Mouse (Mus musculus) heart, adult 2 months (tissue): ENCODE results near the gene A4galt. TPM values are rescaled to one million over a fixed set of nuclear protein-coding genes. Genes with fewer than 3 reads are reported as not detected.

ENCODE experiments used
- DNase-seq, 2 experiments: peaks; one replicate each; pipeline ENCODE4 v3.0.0; 2021
- H3K27ac ChIP-seq: fragments of 200-600 bp; 2 replicates; pipeline ENCODE4 v1.8.1; 2022
- H3K27me3 ChIP-seq: fragments of 200-500 bp; 2 replicates; pipeline ENCODE4 v1.6.1; 2012; ENCODE audit warnings: mild to moderate bottlenecking, low read length, inconsistent platforms, mixed read lengths; ENCODE audit not compliant: control insufficient read depth, insufficient read depth
- H3K36me3 ChIP-seq: fragments of 200-500 bp; 2 replicates; pipeline ENCODE4 v1.6.1; 2012; ENCODE audit warnings: low read length, inconsistent platforms; ENCODE audit not compliant: control insufficient read depth, insufficient read depth
- H3K4me1 ChIP-seq: fragments of 200-500 bp; 2 replicates; pipeline ENCODE4 v1.6.1; 2011; ENCODE audit warnings: low read length; ENCODE audit not compliant: control insufficient read depth, insufficient read depth
- H3K4me3 ChIP-seq: fragments of 200-600 bp; 2 replicates; pipeline ENCODE4 v1.8.1; 2022
- H3K79me2 ChIP-seq: fragments of 200-500 bp; replicated peaks from 2 replicates; pipeline ENCODE4 v1.6.1; 2012; ENCODE audit warnings: mild to moderate bottlenecking, inconsistent platforms, low read length, moderate library complexity, mixed read lengths; ENCODE audit not compliant: control insufficient read depth, insufficient read depth
- H3K9ac ChIP-seq: fragments of 200-500 bp; 2 replicates; pipeline ENCODE4 v1.6.1; 2012; ENCODE audit warnings: low read depth, mild to moderate bottlenecking, control low read depth, inconsistent platforms, low read length, mixed read lengths
- CTCF ChIP-seq: fragments of 200-600 bp; IDR thresholded peaks from 2 replicates; pipeline ENCODE4 v1.8.1; 2022; ENCODE audit warnings: antibody characterized with exemption, mild to moderate bottlenecking, moderate library complexity
- EP300 ChIP-seq: fragments of 200-500 bp; IDR thresholded peaks from 2 replicates; pipeline ENCODE4 v1.6.1; 2011; ENCODE audit warnings: low read depth, low read length, control low read depth; ENCODE audit not compliant: insufficient read depth
- POLR2A ChIP-seq: fragments of 200-500 bp; IDR thresholded peaks from 2 replicates; pipeline ENCODE4 v1.6.1; 2011; ENCODE audit warnings: mild to moderate bottlenecking, low read depth, low read length, control low read depth; ENCODE audit not compliant: insufficient read depth
- WGBS: fragments of 180-500 bp; shearing (Covaris S2); methylation state at CpG from one replicate; pipeline ENCODE4 v1.1.7; 2018; 5-methylcytosine and 5-hydroxymethylcytosine counted together
- intact Hi-C: fragments of 180-260 bp; cut with DNase I; formaldehyde crosslinking; loops from one replicate; pipeline ENCODE4 v1.15.1; 2025
- polyA plus RNA-seq: library from polyadenylated mRNA; depleted of rRNA; stranded (reverse); fragments of >200 nt; gene quantifications from 2 replicates; pipeline ENCODE4 v1.2.3, GENCODE M21; 2012
- total RNA-seq, 2 experiments: library from RNA; stranded (reverse); gene quantifications; 2 replicates each; pipeline ENCODE4 v1.2.3; 2021

The A4galt gene
- total and polyA plus RNA-seq, 3 experiments: 5.2 to 14.9 (median 6.3) TPM

DNA sequence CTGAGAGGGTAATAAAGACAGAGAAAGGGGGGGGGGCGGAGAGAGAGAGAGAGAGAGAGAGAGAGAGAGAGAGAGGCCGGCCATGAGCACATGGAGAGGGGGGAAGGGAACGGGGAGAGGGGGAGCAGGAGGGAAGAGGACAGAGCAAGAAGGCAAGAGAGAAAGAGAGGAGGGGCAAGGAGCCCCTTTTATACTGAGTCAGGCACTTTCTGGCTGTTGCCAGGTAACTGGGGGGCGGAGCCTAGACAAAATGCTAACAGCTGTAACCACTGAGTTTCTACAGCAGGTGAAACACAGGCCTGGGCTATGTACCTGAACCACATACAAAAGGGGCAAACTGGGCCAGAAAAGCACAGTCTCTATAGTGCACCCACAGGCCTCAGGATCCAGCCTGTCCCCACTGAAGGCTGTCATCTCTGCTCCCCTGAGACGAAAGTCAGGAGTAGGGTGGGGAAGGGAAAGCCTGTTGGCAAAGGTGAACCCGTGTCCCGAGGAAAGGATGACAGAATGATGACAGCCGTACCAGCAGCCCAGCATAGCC, 45.3 kb upstream of the A4galt start:
- no peak for TF ChIP-seq CTCF
- no peak for TF ChIP-seq EP300
- TF ChIP-seq POLR2A: no peak
- intact Hi-C loops: loop anchor here (5.0 kb wide), 2 partner anchors 45 to 85 kb away; partner anchors contain the start of gene A4galt
- Histone ChIP-seq H3K27me3 (no peaks in the 10 kb centered on the region), H3K9ac (no peak overlapping the region), H3K36me3 (no peaks in the 10 kb centered on the region), H3K4me1 (peaks cover 23% of the 10 kb centered on the region), H3K27ac (no peak overlapping the region), H3K4me3 (no peak overlapping the region), H3K79me2 (no peaks in the 10 kb centered on the region)
- no peak for DNase-seq
- WGBS: 85% methylated on average over 7 of the region's 8 CpGs

DNA sequence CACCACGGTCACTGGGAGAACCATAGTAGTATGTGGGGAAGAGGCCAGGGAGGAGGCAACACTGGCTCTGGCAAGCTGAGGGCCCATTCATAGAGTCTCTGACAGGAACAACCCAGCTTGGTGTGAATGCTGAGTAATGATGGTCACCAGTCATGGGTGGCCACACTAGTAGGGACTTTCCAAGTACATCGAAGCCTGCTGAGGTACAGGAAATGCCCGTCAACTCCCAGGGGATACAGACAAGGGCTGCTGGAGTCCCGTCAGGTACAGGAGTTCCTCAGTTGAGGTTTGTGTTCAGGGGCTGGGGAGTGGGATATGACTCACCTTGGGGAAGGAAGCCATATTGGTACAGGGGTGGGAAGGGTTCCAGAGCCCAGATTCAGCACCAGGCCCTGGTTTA, 44.5 kb upstream of the A4galt start:
- Histone ChIP-seq H3K4me3 (no peak overlapping the region), H3K9ac (no peak overlapping the region), H3K27ac (no peak overlapping the region; the same call in 1 of the 2 replicates), H3K79me2 (no peaks in the 10 kb centered on the region), H3K36me3 (no peaks in the 10 kb centered on the region), H3K4me1 (peaks cover 22% of the 10 kb centered on the region), H3K27me3 (no peaks in the 10 kb centered on the region)
- WGBS: 59% methylated on average over 4 of the region's 4 CpGs
- TF ChIP-seq CTCF (no peak), EP300 (no peak), POLR2A (no peak)
- intact Hi-C loops: loop anchor here (5.0 kb wide), 2 partner anchors 44 to 84 kb away; partner anchors contain the start of gene A4galt
- no peak for DNase-seq

DNA sequence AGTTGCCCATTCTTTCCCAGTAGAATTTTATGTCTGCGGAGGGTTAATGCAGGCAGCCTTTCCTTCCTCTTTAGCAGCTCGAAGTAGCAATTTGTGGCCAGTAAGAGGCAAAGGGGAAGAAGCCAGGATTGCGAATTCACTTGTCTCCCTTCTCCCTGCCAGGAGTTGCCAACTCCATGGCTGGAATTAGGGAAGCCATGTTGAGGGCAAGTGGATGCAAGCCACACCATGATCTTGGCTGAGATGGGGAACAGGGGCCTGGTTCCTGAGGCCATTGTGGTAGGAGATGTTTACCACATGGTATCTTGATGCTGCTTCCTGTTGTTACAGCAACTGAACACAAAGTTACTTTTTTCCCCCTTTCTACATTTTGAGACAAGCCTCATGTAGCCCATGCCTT, 43.4 kb upstream of the A4galt start:
- DNase-seq: no peak
- TF ChIP-seq EP300 (no peak), POLR2A (no peak), CTCF (no peak)
- Histone ChIP-seq H3K9ac (no peak overlapping the region), H3K4me3 (no peak overlapping the region), H3K27ac (peak overlapping the region; percentile 40; the same call in 1 of the 2 replicates), H3K79me2 (no peaks in the 10 kb centered on the region), H3K27me3 (no peaks in the 10 kb centered on the region), H3K36me3 (no peaks in the 10 kb centered on the region), H3K4me1 (peaks cover 18% of the 10 kb centered on the region)
- WGBS: 60% methylated on average over 3 of the region's 3 CpGs
- intact Hi-C loops: loop anchor here (5.0 kb wide), 2 partner anchors 43 to 83 kb away; partner anchors contain the start of gene A4galt

DNA sequence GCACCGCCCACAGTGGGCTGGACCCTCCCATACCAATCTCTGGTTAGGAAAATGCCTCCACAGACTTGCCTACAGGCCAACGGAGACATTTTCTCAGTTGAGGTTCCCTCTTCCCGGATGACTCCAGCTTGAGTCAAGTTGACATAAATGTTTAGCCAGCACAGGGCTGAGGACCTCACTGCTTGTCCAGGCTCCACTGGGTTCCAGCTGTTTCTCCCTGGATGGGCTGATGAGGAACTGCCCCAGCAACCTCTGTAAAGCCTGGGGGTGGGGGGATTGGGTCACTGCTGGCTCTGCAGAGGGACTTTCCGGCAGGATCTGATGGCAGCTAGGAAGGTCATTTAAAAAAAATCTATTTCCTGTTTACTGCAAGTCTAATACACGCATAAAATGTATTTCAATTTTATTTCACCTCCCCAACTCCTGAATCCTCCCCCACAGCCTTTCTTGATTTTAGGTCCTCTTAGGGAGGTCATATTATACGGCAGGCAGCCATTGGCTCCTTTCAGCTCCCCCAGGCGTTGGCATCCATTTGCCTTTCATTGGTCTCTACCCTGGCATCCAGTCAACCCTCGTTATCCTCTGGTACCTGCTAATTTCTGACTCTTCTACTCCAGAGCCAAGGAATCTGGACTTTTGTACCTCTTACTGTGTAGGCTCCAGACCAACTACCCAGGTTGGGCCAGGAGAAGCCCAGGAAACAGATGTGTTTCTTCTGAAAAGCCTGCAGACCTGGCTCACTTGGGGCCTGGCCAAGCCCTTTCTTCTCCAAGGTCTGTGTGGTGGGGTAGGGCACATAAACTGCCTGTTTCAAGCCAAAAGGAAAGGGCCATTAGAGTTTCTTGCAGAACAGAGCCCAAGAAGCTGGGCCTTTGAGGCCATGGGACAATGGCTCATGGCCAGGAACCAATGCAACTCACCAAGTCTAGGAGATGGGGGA, 42.4 kb upstream of the A4galt start:
- peaks cover 18% of the 10 kb centered on the region for H3K4me1 ChIP-seq
- intact Hi-C loops: loop anchor here (2.0 kb wide), 1 partner anchor 25 kb away; no protein-coding TSS in a partner anchor
- peak overlapping the region; percentile 85 for H3K27ac ChIP-seq
- no peak overlapping the region for H3K4me3 ChIP-seq
- H3K36me3 ChIP-seq: no peaks in the 10 kb centered on the region
- WGBS: 52% methylated on average over 8 of the region's 8 CpGs
- H3K9ac ChIP-seq: no peak overlapping the region
- peak; percentile 57 to 58 for DNase-seq
- no peaks in the 10 kb centered on the region for H3K27me3 ChIP-seq
- no peaks in the 10 kb centered on the region for H3K79me2 ChIP-seq
- TF ChIP-seq POLR2A (no peak), EP300 (0 out of 2 replicates have a peak, but pooled peaks have one; percentile 11), CTCF (no peak)

DNA sequence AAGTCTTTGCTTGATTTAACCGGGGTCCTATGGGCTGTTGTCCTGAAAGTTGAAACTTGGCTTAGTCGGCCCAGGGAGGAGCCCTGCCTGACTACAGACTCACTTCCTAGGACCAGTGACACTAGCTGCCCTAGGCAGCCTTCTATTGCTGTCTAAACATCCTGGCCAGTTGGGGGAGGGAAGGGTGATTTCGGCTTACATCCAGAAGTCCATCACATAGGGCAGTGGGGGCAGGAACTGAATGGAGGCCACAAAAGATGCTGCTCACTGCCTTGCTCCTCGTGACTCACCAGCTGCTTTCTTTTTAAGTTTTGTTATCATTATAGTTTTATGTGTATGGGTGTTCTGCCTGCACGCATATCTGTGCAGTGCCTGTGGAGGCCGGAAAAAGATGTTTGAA, 41.6 kb upstream of the A4galt start:
- H3K79me2 ChIP-seq: no peaks in the 10 kb centered on the region
- H3K36me3 ChIP-seq: no peaks in the 10 kb centered on the region
- WGBS: 39% methylated on average over 6 of the region's 6 CpGs
- H3K27ac ChIP-seq: peak overlapping the region; percentile 85
- H3K4me1 ChIP-seq: peaks cover 18% of the 10 kb centered on the region
- TF ChIP-seq CTCF (no peak), POLR2A (no peak), EP300 (peak; percentile 55; the same call in 1 of the 2 replicates)
- H3K27me3 ChIP-seq: no peaks in the 10 kb centered on the region
- peak; percentile 46 to 63 for DNase-seq
- H3K4me3 ChIP-seq: no peak overlapping the region
- H3K9ac ChIP-seq: no peak overlapping the region
- intact Hi-C loops: loop anchor here (2.0 kb wide), 1 partner anchor 24 kb away; no protein-coding TSS in a partner anchor
